Mouse (Mus musculus) lung, adult 2 months (tissue): ENCODE data around the gene Gm13539. TPM values are rescaled to one million over a fixed set of nuclear protein-coding genes. Genes with fewer than 3 reads are reported as not detected.
"Not testable (repeated sequence)": the region's sequence is repeated elsewhere in the genome, so short reads cannot be mapped to it uniquely, and the experiment has no call there.

Source experiments
- DNase-seq: peaks from one replicate; pipeline ENCODE4 v3.0.0; 2022
- H3K4me1 ChIP-seq: fragments of 200-500 bp; 2 replicates; pipeline ENCODE4 v1.6.1; 2011; ENCODE audit warnings: low read length; ENCODE audit not compliant: control insufficient read depth, insufficient read depth
- H3K4me3 ChIP-seq: fragments of 200-500 bp; replicated peaks from 2 replicates; pipeline ENCODE3; 2011; ENCODE audit warnings: low read depth, mild to moderate bottlenecking, control low read depth, low read length; ENCODE audit errors: extremely low read depth
- CTCF ChIP-seq: fragments of 200-500 bp; IDR thresholded peaks from 2 replicates; pipeline ENCODE4 v1.5.1; 2011; ENCODE audit warnings: mild to moderate bottlenecking, low read length, control low read depth; ENCODE audit not compliant: insufficient read depth
- POLR2A ChIP-seq: fragments of 200-500 bp; IDR thresholded peaks from 2 replicates; pipeline ENCODE4 v1.6.1; 2011; ENCODE audit warnings: low read depth, mild to moderate bottlenecking, control low read depth, low read length, borderline replicate concordance; ENCODE audit errors: extremely low read depth
- whole genome bisulfite sequencing: fragments of 180-500 bp; shearing (Covaris S2); methylation state at CpG from one replicate; pipeline ENCODE4 v1.1.7; 2018; 5-methylcytosine and 5-hydroxymethylcytosine counted together
- polyA plus RNA-seq: library from polyadenylated mRNA; depleted of rRNA; stranded (reverse); fragments of >200 nt; gene quantifications from 2 replicates; pipeline ENCODE4 v1.2.3, GENCODE M21; 2012; rRNA removed

Gm13539 gene
- polyA plus RNA-seq: not detected in 2 replicates

DNA sequence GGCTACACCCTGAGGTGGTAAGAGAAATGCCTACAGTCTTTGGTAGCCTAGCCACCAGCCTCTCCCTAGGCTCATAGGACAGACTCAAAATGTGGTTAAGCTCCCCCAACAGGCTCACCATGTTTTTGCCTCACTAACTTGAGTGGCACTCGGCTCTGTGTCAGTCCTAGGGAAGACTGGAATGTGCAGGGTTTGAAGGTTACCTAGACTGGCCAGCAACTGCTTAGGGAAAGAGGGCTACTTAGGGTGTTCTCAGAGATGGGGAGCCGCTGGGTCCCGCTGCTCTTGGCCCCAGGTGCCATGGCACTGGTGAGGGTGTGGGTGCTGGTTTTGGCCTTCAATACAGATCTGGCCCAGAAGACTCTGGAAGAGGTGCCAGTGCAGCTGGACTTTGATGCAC, at the start of gene Gm13539:
Gene Gm13539 (plus strand): TSS at position 301 of the 400 bp plus-strand sequence.
- TF ChIP-seq CTCF (no peak), POLR2A (no peak)
- H3K4me3 ChIP-seq: no peak within 1 kb of the TSS
- 77% methylated on average over 3 of the region's 3 CpGs for WGBS
- H3K4me1 ChIP-seq: no peaks in the 10 kb centered on the region
- no peak for DNase-seq

DNA sequence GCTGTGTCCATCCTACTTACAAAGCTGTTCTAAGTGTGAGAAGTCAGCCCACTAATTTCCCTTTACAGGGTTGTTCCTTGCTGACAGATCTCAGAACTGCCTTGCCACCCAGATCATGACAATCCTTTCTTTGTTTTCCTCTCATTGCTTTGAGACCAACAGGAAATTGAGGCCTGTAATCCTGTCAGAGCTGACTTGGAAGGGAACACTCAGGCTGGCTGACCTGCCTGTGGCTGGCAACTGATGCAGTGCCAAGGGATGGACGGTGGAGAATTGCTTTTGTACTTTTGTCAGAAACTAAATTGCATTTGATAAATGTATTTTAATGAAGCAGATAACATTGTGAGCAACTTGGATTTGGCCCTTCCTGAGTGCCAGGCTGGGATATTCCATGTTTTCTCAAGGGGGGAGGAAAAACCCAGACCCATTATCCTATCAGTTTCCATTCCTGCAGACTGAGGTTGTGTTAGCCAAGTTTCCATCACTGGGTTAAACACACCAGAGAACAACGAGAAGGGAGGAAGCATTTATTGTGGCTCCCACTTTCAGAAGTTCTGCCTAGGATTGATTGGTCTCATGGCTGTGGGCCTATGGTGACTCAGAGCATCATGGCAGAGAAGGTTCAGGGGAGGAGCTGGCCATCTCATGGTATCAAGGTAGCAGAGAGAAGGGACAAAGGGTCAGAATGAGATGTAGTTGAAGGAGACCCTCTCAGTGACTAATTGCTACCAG, 48.7 kb upstream of the Gm13539 start:
- 42% methylated on average over 2 of the region's 2 CpGs for WGBS
- no peak for DNase-seq
- no peak overlapping the region for H3K4me3 ChIP-seq
- TF ChIP-seq POLR2A (no peak), CTCF (no peak)
- no peaks in the 10 kb centered on the region for H3K4me1 ChIP-seq

DNA sequence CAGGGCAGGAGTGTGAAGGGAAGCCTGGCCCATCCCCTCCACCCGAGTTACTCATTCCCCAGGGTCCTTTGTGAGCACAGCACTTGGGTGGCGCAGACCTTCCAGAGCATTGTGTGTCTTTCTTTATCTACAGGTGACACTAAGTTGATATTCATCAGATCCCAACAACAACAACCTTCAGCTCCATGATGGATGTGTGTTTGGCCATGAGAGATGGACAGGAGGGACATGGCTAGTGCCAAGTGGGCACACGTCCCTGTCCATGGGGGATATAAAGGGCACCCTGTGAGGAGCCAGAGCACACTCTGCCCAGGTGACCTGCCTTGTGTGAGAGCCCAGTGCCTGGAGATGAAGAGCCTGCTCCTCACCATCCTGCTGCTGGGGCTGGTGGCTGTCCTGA, 45.3 kb upstream of the Gm13539 start, which contains the start of gene Obp2b:
Gene Obp2b (plus strand): TSS at position 301 of the 400 bp plus-strand sequence.
- not testable (repeated sequence) for DNase-seq, H3K4me3 ChIP-seq, H3K4me1 ChIP-seq
- WGBS: 64% methylated on average over 3 of the region's 3 CpGs

DNA sequence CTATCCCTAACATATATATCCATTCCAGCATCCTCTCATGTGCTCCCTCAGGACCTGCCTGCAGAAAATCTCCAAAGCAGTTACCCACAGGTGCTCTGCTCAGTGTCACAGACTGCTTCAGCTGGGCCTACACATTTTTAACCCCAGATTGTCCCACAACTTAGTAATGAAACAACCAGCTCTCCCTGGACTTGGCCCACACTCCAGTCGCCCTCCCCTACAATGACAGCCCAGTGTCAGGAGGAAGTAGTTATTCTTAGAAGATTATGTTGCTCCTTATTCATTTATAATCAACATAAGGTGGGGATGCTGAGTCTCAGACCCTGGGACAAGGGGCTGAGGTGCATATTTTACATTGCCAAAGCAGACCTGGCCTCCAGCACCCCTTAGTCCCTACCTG, 40.4 kb upstream of the Gm13539 start:
- no peak for DNase-seq
- TF ChIP-seq CTCF (no peak), POLR2A (no peak)
- no peaks in the 10 kb centered on the region for H3K4me1 ChIP-seq
- no peak overlapping the region for H3K4me3 ChIP-seq
- WGBS: 45% methylated on average over 1 of the region's 1 CpGs

DNA sequence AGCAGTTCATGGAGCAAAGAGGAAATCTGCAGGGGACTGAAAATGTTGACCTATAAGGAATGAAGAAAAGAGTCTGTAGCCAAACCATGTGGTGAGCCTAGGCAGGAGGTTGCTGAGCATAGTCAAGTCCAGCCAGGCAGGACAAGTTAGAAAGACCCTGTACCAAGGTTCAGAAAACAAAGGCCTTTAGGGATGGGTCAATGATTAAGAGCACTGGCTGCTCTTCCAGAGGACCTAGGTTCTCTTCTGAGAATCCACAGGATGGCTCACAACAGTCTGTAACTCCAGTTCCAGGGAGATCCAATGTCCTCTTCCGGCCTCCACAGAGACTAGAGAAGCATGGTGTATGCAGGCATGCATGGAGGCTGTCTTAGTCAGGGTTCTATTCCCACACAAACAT, 27.9 kb upstream of the Gm13539 start:
- H3K4me1 ChIP-seq: no peaks in the 10 kb centered on the region
- no peak for DNase-seq
- TF ChIP-seq POLR2A (no peak), CTCF (no peak)
- 92% methylated on average over 1 of the region's 1 CpGs for WGBS
- H3K4me3 ChIP-seq: no peak overlapping the region

GRCm38 (mm10) chr2:25758064-25758625, 23.9 kb upstream of the Gm13539 start:
- DNase-seq: no peak
- 54% methylated on average over 4 of the region's 4 CpGs for WGBS
- TF ChIP-seq POLR2A (no peak), CTCF (no peak)

DNA sequence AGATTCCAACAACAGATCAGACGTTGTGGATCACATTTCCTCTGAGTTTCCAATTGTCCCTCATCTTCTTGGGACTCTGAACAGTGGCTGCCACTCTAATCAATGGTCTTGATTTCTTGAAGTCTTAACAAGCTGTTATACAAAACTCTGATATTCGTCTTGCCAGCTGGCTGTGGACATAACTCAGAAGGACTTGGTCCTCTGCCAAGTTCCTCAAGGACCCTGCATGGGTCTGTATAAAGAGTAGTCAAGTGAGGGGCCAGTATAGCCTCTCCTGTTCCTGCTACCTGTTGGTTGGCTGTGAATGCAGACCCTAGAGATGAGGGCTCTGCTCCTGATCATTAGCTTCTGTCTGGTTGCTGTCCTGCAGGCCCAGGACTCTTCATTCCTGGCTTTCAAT, 16.8 kb upstream of the Gm13539 start, which contains the start of gene Lcn3:
Gene Lcn3 (plus strand): TSS at position 301 of the 400 bp plus-strand sequence.
- DNase-seq: no peak
- 20% methylated on average over 2 of the region's 2 CpGs for WGBS
- TF ChIP-seq POLR2A (no peak), CTCF (no peak)
- no peak within 1 kb of the TSS for H3K4me3 ChIP-seq
- H3K4me1 ChIP-seq: no peaks in the 10 kb centered on the region

More at GRCm38 (mm10) chr2:25758064-25758625, 23.9 kb upstream of the Gm13539 start:
- H3K4me1 ChIP-seq: no peaks in the 10 kb centered on the region
- H3K4me3 ChIP-seq: no peak overlapping the region

- 71% methylated on average over 4 of the region's 4 CpGs for WGBS
- no peak for DNase-seq
- Histone ChIP-seq H3K4me1 (no peaks in the 10 kb centered on the region), H3K4me3 (no peak overlapping the region)
- TF ChIP-seq CTCF: no peak
- no peak for TF ChIP-seq POLR2A
Measured at GRCm38 (mm10) chr2:25767764-25768163, 14.3 kb upstream of the Gm13539 start.

- no peak for TF ChIP-seq CTCF
- no peak for TF ChIP-seq POLR2A
- 73% methylated on average over 2 of the region's 2 CpGs for WGBS
- Histone ChIP-seq H3K4me3 (no peak overlapping the region), H3K4me1 (no peaks in the 10 kb centered on the region)
- no peak for DNase-seq
Measured at GRCm38 (mm10) chr2:25773507-25773906, 8.6 kb upstream of the Gm13539 start.

- 68% methylated on average over 2 of the region's 2 CpGs for WGBS
- TF ChIP-seq CTCF (no peak), POLR2A (no peak)
- H3K4me1 ChIP-seq: no peaks in the 10 kb centered on the region
- no peak for DNase-seq
- H3K4me3 ChIP-seq: no peak overlapping the region
Measured at GRCm38 (mm10) chr2:25774640-25775039, 7.4 kb upstream of the Gm13539 start.
